Mouse (Mus musculus) liver, postnatal 0 days (tissue): ENCODE measurements around the gene Camk2g.

Source experiments
- CTCF ChIP-seq: sonication (generic); IDR thresholded peaks from 2 replicates; pipeline ENCODE4 v1.5.1; 2016; ENCODE audit warnings: antibody characterized with exemption, low read depth
- EP300 ChIP-seq: IDR thresholded peaks from 2 replicates; pipeline ENCODE4 v1.6.1; 2016; ENCODE audit warnings: antibody characterized with exemption, low read depth, mild to moderate bottlenecking

- TF ChIP-seq CTCF (no peak), EP300 (no peak)
These were observed 15.4 kb downstream of the Camk2g start for GRCm38 (mm10) chr14:20778496-20778895.
